Mouse (Mus musculus) lung, embryonic 15.5 days (tissue): ENCODE results near the gene Jarid2. TPM values are rescaled to one million over a fixed set of nuclear protein-coding genes. Genes with fewer than 3 reads are reported as not detected.

Source experiments
- ATAC-seq: fragments of 200-750 bp; cut with Nextera tagmentation; 2 replicates; pipeline ENCODE4 v1.8.0; 2017; ENCODE audit warnings: moderate number of reproducible peaks, borderline replicate concordance; ENCODE audit not compliant: low FRiP score, low TSS enrichment; ENCODE audit errors: extremely low read depth
- H3K27ac ChIP-seq: fragments of 300-500 bp; sonication (generic); 2 replicates; pipeline ENCODE4 v1.5.1; 2015; ENCODE audit warnings: moderate library complexity, mild to moderate bottlenecking, inconsistent platforms
- H3K27me3 ChIP-seq: fragments of 300-500 bp; sonication (generic); 2 replicates; pipeline ENCODE4 v1.6.1; 2015; ENCODE audit warnings: inconsistent platforms
- H3K36me3 ChIP-seq: fragments of 300-500 bp; sonication (generic); 2 replicates; pipeline ENCODE4 v1.6.1; 2015; ENCODE audit warnings: inconsistent platforms
- H3K4me1 ChIP-seq: fragments of 300-500 bp; sonication (generic); 2 replicates; pipeline ENCODE4 v1.6.1; 2015; ENCODE audit warnings: inconsistent platforms
- H3K4me2 ChIP-seq: fragments of 300-500 bp; sonication (generic); 2 replicates; pipeline ENCODE4 v1.6.1; 2015; ENCODE audit warnings: inconsistent platforms, mild to moderate bottlenecking, moderate library complexity
- H3K4me3 ChIP-seq: fragments of 300-500 bp; sonication (generic); 2 replicates; pipeline ENCODE4 v1.5.1; 2015; ENCODE audit warnings: mild to moderate bottlenecking, inconsistent platforms
- H3K9ac ChIP-seq: fragments of 300-500 bp; sonication (generic); 2 replicates; pipeline ENCODE4 v1.6.1; 2015; ENCODE audit warnings: inconsistent platforms
- H3K9me3 ChIP-seq: fragments of 300-500 bp; sonication (generic); 2 replicates; pipeline ENCODE4 v1.6.1; 2016; ENCODE audit warnings: inconsistent platforms
- WGBS: fragments of 180-500 bp; shearing (Covaris S2); methylation state at CpG from one replicate; pipeline ENCODE4 v1.1.7; 2015; 5-methylcytosine and 5-hydroxymethylcytosine counted together
- polyA plus RNA-seq: library from polyadenylated mRNA; unstranded; fragments of >200 nt; fragmentation: Nextera tagmentation; extraction: Ambion mirVana; gene quantifications from 2 replicates; pipeline ENCODE4 v1.2.1, GENCODE M21; 2015

Gene Jarid2
- polyA plus RNA-seq, 1 experiment from 2014 or later = 23.6 TPM

GRCm38 (mm10) chr13:44822578-44822977 lies 93.3 kb downstream of the Jarid2 start:
- Histone ChIP-seq H3K9ac (no peak overlapping the region), H3K27me3 (no peaks in the 10 kb centered on the region), H3K4me2 (no peak overlapping the region), H3K4me3 (no peak overlapping the region), H3K36me3 (no peaks in the 10 kb centered on the region), H3K4me1 (peaks cover 26% of the 10 kb centered on the region), H3K27ac (no peak overlapping the region), H3K9me3 (no peaks in the 10 kb centered on the region)
- ATAC-seq = no peak

- no peaks in the 10 kb centered on the region for H3K9me3 ChIP-seq
- no peaks in the 10 kb centered on the region for H3K27me3 ChIP-seq
- no peak overlapping the region for H3K4me2 ChIP-seq
- 83% methylated on average over 5 of the region's 5 CpGs for WGBS
- H3K4me3 ChIP-seq = no peak overlapping the region
- ATAC-seq = no peak
- no peak overlapping the region for H3K9ac ChIP-seq
- H3K27ac ChIP-seq = no peak overlapping the region
- H3K36me3 ChIP-seq = no peaks in the 10 kb centered on the region
- H3K4me1 ChIP-seq = no peaks in the 10 kb centered on the region
Observed at GRCm38 (mm10) chr13:44828903-44829302, 99.6 kb downstream of the Jarid2 start.

GRCm38 (mm10) chr13:44832104-44832503 lies 102.8 kb downstream of the Jarid2 start:
- no peak overlapping the region for H3K4me3 ChIP-seq
- no peak overlapping the region for H3K27ac ChIP-seq
- WGBS = 88% methylated on average over 2 of the region's 2 CpGs
- no peaks in the 10 kb centered on the region for H3K9me3 ChIP-seq
- H3K36me3 ChIP-seq = no peaks in the 10 kb centered on the region
- no peak overlapping the region for H3K4me2 ChIP-seq
- no peaks in the 10 kb centered on the region for H3K27me3 ChIP-seq
- no peaks in the 10 kb centered on the region for H3K4me1 ChIP-seq
- H3K9ac ChIP-seq = no peak overlapping the region
- no peak for ATAC-seq

- no peak overlapping the region for H3K4me2 ChIP-seq
- WGBS = 82% methylated on average over 4 of the region's 4 CpGs
- H3K9me3 ChIP-seq = no peaks in the 10 kb centered on the region
- no peak for ATAC-seq
- H3K4me1 ChIP-seq = no peaks in the 10 kb centered on the region
- no peak overlapping the region for H3K4me3 ChIP-seq
- H3K36me3 ChIP-seq = no peaks in the 10 kb centered on the region
- no peaks in the 10 kb centered on the region for H3K27me3 ChIP-seq
- no peak overlapping the region for H3K27ac ChIP-seq
- no peak overlapping the region for H3K9ac ChIP-seq
Observed at GRCm38 (mm10) chr13:44832866-44833265, 103.6 kb downstream of the Jarid2 start.

- H3K9ac ChIP-seq = no peak overlapping the region
- H3K4me3 ChIP-seq = no peak overlapping the region
- ATAC-seq = no peak
- 42% methylated on average over 3 of the region's 3 CpGs for WGBS
- no peaks in the 10 kb centered on the region for H3K4me1 ChIP-seq
- H3K27ac ChIP-seq = no peak overlapping the region
- no peak overlapping the region for H3K4me2 ChIP-seq
- H3K36me3 ChIP-seq = no peaks in the 10 kb centered on the region
- H3K27me3 ChIP-seq = no peaks in the 10 kb centered on the region
- H3K9me3 ChIP-seq = no peaks in the 10 kb centered on the region
Observed at GRCm38 (mm10) chr13:44833353-44833752, 104.1 kb downstream of the Jarid2 start.

- no peak overlapping the region for H3K4me3 ChIP-seq
Observed at GRCm38 (mm10) chr13:44837445-44837844, 108.2 kb downstream of the Jarid2 start.

GRCm38 (mm10) chr13:44839866-44840835 lies 110.9 kb downstream of the Jarid2 start:
- Histone ChIP-seq H3K27me3 (no peaks in the 10 kb centered on the region), H3K9ac (no peak overlapping the region), H3K9me3 (no peaks in the 10 kb centered on the region), H3K4me3 (peak overlapping the region; percentile 35), H3K4me2 (peak overlapping the region; percentile 63), H3K36me3 (no peaks in the 10 kb centered on the region), H3K27ac (peak overlapping the region; percentile 65), H3K4me1 (peaks cover 36% of the 10 kb centered on the region)
- peak; percentile 94 for ATAC-seq
- WGBS = 8% methylated on average over 20 of the region's 20 CpGs

More at GRCm38 (mm10) chr13:44837445-44837844, 108.2 kb downstream of the Jarid2 start:
- Histone ChIP-seq H3K9me3 (no peaks in the 10 kb centered on the region), H3K4me1 (peaks cover 26% of the 10 kb centered on the region), H3K27ac (no peak overlapping the region), H3K36me3 (no peaks in the 10 kb centered on the region), H3K9ac (no peak overlapping the region), H3K27me3 (no peaks in the 10 kb centered on the region), H3K4me2 (no peak overlapping the region)
- 83% methylated on average over 6 of the region's 6 CpGs for WGBS
- no peak for ATAC-seq

GRCm38 (mm10) chr13:44851426-44851825 lies 122.2 kb downstream of the Jarid2 start:
- Histone ChIP-seq H3K27ac (no peak overlapping the region), H3K9ac (no peak overlapping the region), H3K4me3 (no peak overlapping the region), H3K9me3 (no peaks in the 10 kb centered on the region), H3K4me1 (no peaks in the 10 kb centered on the region), H3K36me3 (0 out of 2 replicates have a peak, but pooled peaks cover 5% of the 10 kb centered on the region), H3K27me3 (no peaks in the 10 kb centered on the region), H3K4me2 (no peak overlapping the region)
- no peak for ATAC-seq
- whole genome bisulfite sequencing = 97% methylated on average over 2 of the region's 2 CpGs

GRCm38 (mm10) chr13:44852024-44852423 lies 122.8 kb downstream of the Jarid2 start:
- Histone ChIP-seq H3K9ac (no peak overlapping the region), H3K4me3 (no peak overlapping the region), H3K36me3 (0 out of 2 replicates have a peak, but pooled peaks cover 5% of the 10 kb centered on the region), H3K4me1 (no peaks in the 10 kb centered on the region), H3K27ac (no peak overlapping the region), H3K27me3 (no peaks in the 10 kb centered on the region), H3K9me3 (no peaks in the 10 kb centered on the region), H3K4me2 (no peak overlapping the region)
- 72% methylated on average over 3 of the region's 3 CpGs for WGBS
- ATAC-seq = no peak

GRCm38 (mm10) chr13:44865566-44865965 lies 136.3 kb downstream of the Jarid2 start:
- ATAC-seq = no peak
- H3K9ac ChIP-seq = no peak overlapping the region
- H3K4me1 ChIP-seq = no peaks in the 10 kb centered on the region
- H3K27ac ChIP-seq = no peak overlapping the region
- 0 out of 2 replicates have a peak, but pooled peaks cover 6% of the 10 kb centered on the region for H3K9me3 ChIP-seq
- H3K4me2 ChIP-seq = no peak overlapping the region
- WGBS = 89% methylated on average over 2 of the region's 2 CpGs
- H3K36me3 ChIP-seq = no peaks in the 10 kb centered on the region
- H3K27me3 ChIP-seq = no peaks in the 10 kb centered on the region
- H3K4me3 ChIP-seq = no peak overlapping the region

- Histone ChIP-seq H3K36me3 (no peaks in the 10 kb centered on the region), H3K4me1 (no peaks in the 10 kb centered on the region), H3K4me3 (no peak overlapping the region), H3K9ac (no peak overlapping the region), H3K27ac (no peak overlapping the region), H3K4me2 (no peak overlapping the region), H3K27me3 (no peaks in the 10 kb centered on the region), H3K9me3 (0 out of 2 replicates have a peak, but pooled peaks cover 6% of the 10 kb centered on the region)
- no peak for ATAC-seq
- 62% methylated on average over 4 of the region's 4 CpGs for WGBS
Observed at GRCm38 (mm10) chr13:44868037-44868650, 138.9 kb downstream of the Jarid2 start.
